Mouse (Mus musculus) forebrain, embryonic 15.5 days (tissue): ENCODE measurements at regions not wholly inside any gene's neighbourhood (a gene's known extent, or its start where the extent isn't known, plus 50 kb on each side); places are given as distances from the start of the nearest gene placed in this dataset.

Experiments used
- ATAC-seq: fragments of 200-750 bp; cut with Nextera tagmentation; replicated peaks from 2 replicates; pipeline ENCODE4 v1.8.0; 2017; ENCODE audit warnings: mild to moderate bottlenecking, moderate TSS enrichment, moderate library complexity
- H3K27ac ChIP-seq: fragments of 300-500 bp; sonication (generic); replicated peaks from 2 replicates; pipeline ENCODE4 v1.5.1; 2015; ENCODE audit warnings: mild to moderate bottlenecking, inconsistent platforms
- H3K27me3 ChIP-seq: fragments of 300-500 bp; sonication (generic); 2 replicates; pipeline ENCODE4 v1.6.1; 2015; ENCODE audit warnings: inconsistent platforms
- H3K36me3 ChIP-seq: fragments of 300-500 bp; sonication (generic); 2 replicates; pipeline ENCODE4 v1.6.1; 2015; ENCODE audit warnings: mild to moderate bottlenecking, inconsistent platforms
- H3K4me1 ChIP-seq: fragments of 300-500 bp; sonication (generic); 2 replicates; pipeline ENCODE4 v1.6.1; 2015; ENCODE audit warnings: inconsistent platforms
- H3K4me2 ChIP-seq: fragments of 300-500 bp; sonication (generic); replicated peaks from 2 replicates; pipeline ENCODE4 v1.6.1; 2015; ENCODE audit warnings: mild to moderate bottlenecking, inconsistent platforms
- H3K4me3 ChIP-seq: fragments of 300-500 bp; sonication (generic); 2 replicates; pipeline ENCODE4 v1.5.1; 2015; ENCODE audit warnings: mild to moderate bottlenecking, inconsistent platforms
- H3K9ac ChIP-seq: fragments of 300-500 bp; sonication (generic); replicated peaks from 2 replicates; pipeline ENCODE4 v1.6.1; 2015; ENCODE audit warnings: mild to moderate bottlenecking, inconsistent platforms
- H3K9me3 ChIP-seq: fragments of 300-500 bp; sonication (generic); 2 replicates; pipeline ENCODE4 v1.6.1; 2016; ENCODE audit warnings: inconsistent platforms
- WGBS: fragments of 180-500 bp; shearing (Covaris S2); methylation state at CpG from one replicate; pipeline ENCODE4 v1.1.7; 2015; ENCODE audit warnings: mixed read lengths; 5-methylcytosine and 5-hydroxymethylcytosine counted together

- Histone ChIP-seq H3K36me3 (no peaks in the 10 kb centered on the region), H3K27me3 (no peaks in the 10 kb centered on the region), H3K9ac (no peak overlapping the region), H3K9me3 (no peaks in the 10 kb centered on the region), H3K4me3 (no peak overlapping the region), H3K4me1 (peaks cover 6% of the 10 kb centered on the region; the same call in 1 of the 2 replicates), H3K4me2 (no peak overlapping the region), H3K27ac (no peak overlapping the region)
- ATAC-seq, result no peak
- 89% methylated on average over 7 of the region's 7 CpGs for WGBS
These were observed 171.3 kb upstream of the Gm9833 start for GRCm38 (mm10) chr3:9916538-9917106.

GRCm38 (mm10) chr3:9920331-9920730 lies 167.6 kb upstream of the Gm9833 start:
- no peaks in the 10 kb centered on the region for H3K9me3 ChIP-seq
- ATAC-seq, result no peak
- H3K27me3 ChIP-seq, result no peaks in the 10 kb centered on the region
- H3K4me3 ChIP-seq, result no peak overlapping the region
- H3K4me2 ChIP-seq, result no peak overlapping the region
- H3K9ac ChIP-seq, result no peak overlapping the region
- H3K4me1 ChIP-seq, result peaks cover 6% of the 10 kb centered on the region; the same call in 1 of the 2 replicates
- H3K36me3 ChIP-seq, result no peaks in the 10 kb centered on the region
- no peak overlapping the region for H3K27ac ChIP-seq
- WGBS, result 61% methylated on average over 3 of the region's 3 CpGs

- Histone ChIP-seq H3K27me3 (no peaks in the 10 kb centered on the region), H3K4me2 (no peak overlapping the region), H3K9me3 (no peaks in the 10 kb centered on the region), H3K27ac (no peak overlapping the region), H3K9ac (no peak overlapping the region), H3K4me1 (peaks cover 6% of the 10 kb centered on the region; the same call in 1 of the 2 replicates), H3K36me3 (no peaks in the 10 kb centered on the region), H3K4me3 (no peak overlapping the region)
- WGBS, result 100% methylated on average over 1 of the region's 1 CpGs
- ATAC-seq, result no peak
These were observed 166.2 kb upstream of the Gm9833 start for GRCm38 (mm10) chr3:9921730-9922129.

- peaks cover 6% of the 10 kb centered on the region; the same call in 1 of the 2 replicates for H3K4me1 ChIP-seq
- no peaks in the 10 kb centered on the region for H3K36me3 ChIP-seq
- 76% methylated on average over 10 of the region's 10 CpGs for WGBS
- H3K27ac ChIP-seq, result no peak overlapping the region
- no peaks in the 10 kb centered on the region for H3K9me3 ChIP-seq
- H3K4me3 ChIP-seq, result no peak overlapping the region
- no peak overlapping the region for H3K9ac ChIP-seq
- H3K4me2 ChIP-seq, result no peak overlapping the region
- H3K27me3 ChIP-seq, result no peaks in the 10 kb centered on the region
- no peak for ATAC-seq
These were observed 165.3 kb upstream of the Gm9833 start for GRCm38 (mm10) chr3:9922541-9923046.

GRCm38 (mm10) chr3:9924630-9925029 lies 163.3 kb upstream of the Gm9833 start:
- H3K36me3 ChIP-seq, result no peaks in the 10 kb centered on the region
- no peak overlapping the region for H3K4me3 ChIP-seq
- H3K27me3 ChIP-seq, result no peaks in the 10 kb centered on the region
- peaks cover 6% of the 10 kb centered on the region; the same call in 1 of the 2 replicates for H3K4me1 ChIP-seq
- WGBS, result 97% methylated on average over 1 of the region's 1 CpGs
- no peak overlapping the region for H3K27ac ChIP-seq
- no peaks in the 10 kb centered on the region for H3K9me3 ChIP-seq
- no peak overlapping the region for H3K9ac ChIP-seq
- H3K4me2 ChIP-seq, result no peak overlapping the region
- no peak for ATAC-seq

- ATAC-seq, result peak; percentile 61; the same call in 1 of the 2 replicates
- no peaks in the 10 kb centered on the region for H3K36me3 ChIP-seq
- H3K4me2 ChIP-seq, result no peak overlapping the region
- peak overlapping the region; percentile 12; the same call in 1 of the 2 replicates for H3K27ac ChIP-seq
- no peaks in the 10 kb centered on the region for H3K27me3 ChIP-seq
- 57% methylated on average over 8 of the region's 8 CpGs for WGBS
- no peak overlapping the region for H3K9ac ChIP-seq
- H3K9me3 ChIP-seq, result no peaks in the 10 kb centered on the region
- H3K4me3 ChIP-seq, result no peak overlapping the region
- H3K4me1 ChIP-seq, result peaks cover 12% of the 10 kb centered on the region
These were observed 151.0 kb upstream of the Gm9833 start for GRCm38 (mm10) chr3:9936853-9937441.

- H3K4me1 ChIP-seq, result peaks cover 12% of the 10 kb centered on the region
- H3K36me3 ChIP-seq, result no peaks in the 10 kb centered on the region
- H3K4me2 ChIP-seq, result no peak overlapping the region
- 34% methylated on average over 1 of the region's 1 CpGs for WGBS
- no peak overlapping the region for H3K4me3 ChIP-seq
- no peak overlapping the region for H3K27ac ChIP-seq
- H3K9ac ChIP-seq, result no peak overlapping the region
- H3K27me3 ChIP-seq, result no peaks in the 10 kb centered on the region
- no peaks in the 10 kb centered on the region for H3K9me3 ChIP-seq
- no peak for ATAC-seq
These were observed 149.3 kb upstream of the Gm9833 start for GRCm38 (mm10) chr3:9938651-9939050.

- WGBS, result 93% methylated on average over 5 of the region's 5 CpGs
- no peaks in the 10 kb centered on the region for H3K9me3 ChIP-seq
- ATAC-seq, result no peak
- H3K4me2 ChIP-seq, result no peak overlapping the region
- peaks cover 6% of the 10 kb centered on the region for H3K4me1 ChIP-seq
- H3K4me3 ChIP-seq, result no peak overlapping the region
- no peaks in the 10 kb centered on the region for H3K27me3 ChIP-seq
- no peak overlapping the region for H3K27ac ChIP-seq
- H3K36me3 ChIP-seq, result no peaks in the 10 kb centered on the region
- no peak overlapping the region for H3K9ac ChIP-seq
These were observed 145.3 kb upstream of the Gm9833 start for GRCm38 (mm10) chr3:9942631-9943030.

GRCm38 (mm10) chr3:9947357-9948065 lies 140.4 kb upstream of the Gm9833 start:
- H3K36me3 ChIP-seq, result no peaks in the 10 kb centered on the region
- no peak overlapping the region for H3K9ac ChIP-seq
- no peak overlapping the region for H3K4me3 ChIP-seq
- no peak overlapping the region for H3K4me2 ChIP-seq
- 54% methylated on average over 11 of the region's 11 CpGs for WGBS
- no peak overlapping the region for H3K27ac ChIP-seq
- H3K27me3 ChIP-seq, result no peaks in the 10 kb centered on the region
- no peaks in the 10 kb centered on the region for H3K9me3 ChIP-seq
- H3K4me1 ChIP-seq, result no peaks in the 10 kb centered on the region
- ATAC-seq, result peak; percentile 96

- no peaks in the 10 kb centered on the region for H3K27me3 ChIP-seq
- no peaks in the 10 kb centered on the region for H3K36me3 ChIP-seq
- H3K9me3 ChIP-seq, result no peaks in the 10 kb centered on the region
- ATAC-seq, result peak; percentile 66
- H3K4me1 ChIP-seq, result no peaks in the 10 kb centered on the region
- H3K9ac ChIP-seq, result no peak overlapping the region
- H3K27ac ChIP-seq, result no peak overlapping the region
- H3K4me2 ChIP-seq, result no peak overlapping the region
- WGBS, result 75% methylated on average over 7 of the region's 7 CpGs
- H3K4me3 ChIP-seq, result no peak overlapping the region
These were observed 139.8 kb upstream of the Gm9833 start for GRCm38 (mm10) chr3:9948114-9948513.

GRCm38 (mm10) chr3:9957870-9958269 lies 130.0 kb upstream of the Gm9833 start:
- H3K27ac ChIP-seq, result no peak overlapping the region
- no peaks in the 10 kb centered on the region for H3K36me3 ChIP-seq
- H3K4me2 ChIP-seq, result no peak overlapping the region
- H3K9ac ChIP-seq, result no peak overlapping the region
- peaks cover 8% of the 10 kb centered on the region; the same call in 1 of the 2 replicates for H3K4me1 ChIP-seq
- 89% methylated on average over 3 of the region's 3 CpGs for WGBS
- H3K9me3 ChIP-seq, result no peaks in the 10 kb centered on the region
- no peak for ATAC-seq
- H3K4me3 ChIP-seq, result no peak overlapping the region
- no peaks in the 10 kb centered on the region for H3K27me3 ChIP-seq
